Mouse (Mus musculus): ENCODE measurements around the gene Map3k4. TPM values are rescaled to one million over a fixed set of nuclear protein-coding genes. Genes with fewer than 3 reads are reported as not detected.
"Not testable (repeated sequence)": the region's sequence is repeated elsewhere in the genome, so short reads cannot be mapped to it uniquely, and the experiment has no call there.

The Map3k4 gene
- total RNA-seq, 2 experiments from 2014 or later = 35.6 to 49.9 TPM

- no peak for DNase-seq (ENCODE audit: low spot score in 2 of 2)
Measured at GRCm38 (mm10) chr17:12307251-12308135, 11.1 kb downstream of the Map3k4 start.

- DNase-seq (ENCODE audit: low spot score in 2 of 2) = no peak
Measured at GRCm38 (mm10) chr17:12304658-12305057, 13.9 kb downstream of the Map3k4 start.

GRCm38 (mm10) chr17:12300896-12301706, 17.5 kb downstream of the Map3k4 start:
- DNase-seq (ENCODE audit: low spot score in 2 of 2) = no peak

GRCm38 (mm10) chr17:12300127-12300675, 18.4 kb downstream of the Map3k4 start:
- no peak for DNase-seq (ENCODE audit: low spot score in 2 of 2)

- DNase-seq (ENCODE audit: low spot score in 2 of 2) = no peak
Measured at GRCm38 (mm10) chr17:12299371-12299770, 19.2 kb downstream of the Map3k4 start.

GRCm38 (mm10) chr17:12297978-12298377, 20.6 kb downstream of the Map3k4 start:
- DNase-seq (ENCODE audit: low spot score in 2 of 2) = no peak

- DNase-seq (ENCODE audit: low spot score in 2 of 2) = no peak
Measured at GRCm38 (mm10) chr17:12297292-12297691, 21.3 kb downstream of the Map3k4 start.

GRCm38 (mm10) chr17:12295926-12296325, 22.7 kb downstream of the Map3k4 start:
- DNase-seq (ENCODE audit: low spot score in 2 of 2) = not testable (repeated sequence)

GRCm38 (mm10) chr17:12294424-12294823, 24.2 kb downstream of the Map3k4 start:
- no peak for DNase-seq (ENCODE audit: low spot score in 2 of 2)

- no peak for DNase-seq (ENCODE audit: low spot score in 2 of 2)
Measured at GRCm38 (mm10) chr17:12293571-12293970, 25.0 kb downstream of the Map3k4 start.

- DNase-seq (ENCODE audit: low spot score in 2 of 2) = no peak
Measured at GRCm38 (mm10) chr17:12292877-12293276, 25.7 kb downstream of the Map3k4 start.

- DNase-seq (ENCODE audit: low spot score in 2 of 2) = no peak
Measured at GRCm38 (mm10) chr17:12292356-12292755, 26.2 kb downstream of the Map3k4 start.

GRCm38 (mm10) chr17:12291151-12291550, 27.4 kb downstream of the Map3k4 start:
- no peak for DNase-seq (ENCODE audit: low spot score in 2 of 2)

- DNase-seq (ENCODE audit: low spot score in 2 of 2) = peak in 1 of 2 experiments; percentile 44
Measured at GRCm38 (mm10) chr17:12290735-12291134, 27.9 kb downstream of the Map3k4 start.

GRCm38 (mm10) chr17:12289836-12290235, 28.8 kb downstream of the Map3k4 start:
- DNase-seq (ENCODE audit: low spot score in 2 of 2) = not testable (repeated sequence)

- no peak for DNase-seq (ENCODE audit: low spot score in 2 of 2)
Measured at GRCm38 (mm10) chr17:12288871-12289270, 29.7 kb downstream of the Map3k4 start.

- no peak for DNase-seq (ENCODE audit: low spot score in 2 of 2)
Measured at GRCm38 (mm10) chr17:12279810-12280209, 38.8 kb downstream of the Map3k4 start.

- DNase-seq (ENCODE audit: low spot score in 2 of 2) = no peak
Measured at GRCm38 (mm10) chr17:12278073-12278472, 40.5 kb downstream of the Map3k4 start.

- DNase-seq (ENCODE audit: low spot score in 2 of 2) = no peak
Measured at GRCm38 (mm10) chr17:12277297-12277696, 41.3 kb downstream of the Map3k4 start.

- no peak for DNase-seq (ENCODE audit: low spot score in 2 of 2)
Measured at GRCm38 (mm10) chr17:12276496-12277200, 41.9 kb downstream of the Map3k4 start.

GRCm38 (mm10) chr17:12275756-12276155, 42.8 kb downstream of the Map3k4 start:
- DNase-seq (ENCODE audit: low spot score in 2 of 2) = no peak

Measured in layer of hippocampus, postnatal 10 days (tissue).